Mouse (Mus musculus): Measurements from ENCODE around the gene Nr3c2. TPM values are rescaled to one million over a fixed set of nuclear protein-coding genes. Genes with fewer than 3 reads are reported as not detected.

Nr3c2 gene
- polyA plus RNA-seq, 1 experiment from 2014 or later, result 1.6 TPM

DNA sequence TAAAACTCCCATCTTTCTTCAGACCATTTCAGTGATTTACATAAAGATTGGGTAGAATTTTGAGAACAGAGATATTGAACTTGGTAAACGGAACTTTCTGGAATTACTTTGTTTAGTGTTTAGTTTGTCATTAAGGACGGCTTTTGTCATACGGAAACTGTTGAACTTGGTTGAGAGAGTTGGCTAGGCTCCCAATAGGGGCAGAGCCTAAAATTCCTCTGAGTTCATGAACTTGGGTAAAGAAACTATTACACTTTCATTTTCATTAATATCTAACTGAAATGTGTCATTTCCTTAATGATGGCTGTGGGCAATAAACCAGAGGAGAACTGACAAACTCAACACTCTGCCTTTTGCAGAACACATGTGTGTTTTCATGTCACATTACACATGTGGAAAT lies 88.6 kb downstream of the Nr3c2 start:
- Histone ChIP-seq H3K27me3 (ENCODE audit: control insufficient read depth, insufficient read depth, low read length) (no peaks in the 10 kb centered on the region), H3K4me1 (ENCODE audit: control insufficient read depth, insufficient read depth, low read length) (no peaks in the 10 kb centered on the region), H3K36me3 (ENCODE audit: control insufficient read depth, insufficient read depth, low read length) (no peaks in the 10 kb centered on the region), H3K4me3 (replicated peaks; ENCODE audit: low read depth, low read length) (no peak overlapping the region), H3K9me3 (ENCODE audit: control insufficient read depth, low read length) (no peaks in the 10 kb centered on the region), H3K4me2 (ENCODE audit: low read length) (no peak overlapping the region), H3K27ac (replicated peaks; ENCODE audit: low read depth, low read length) (no peak overlapping the region), H3K9ac (replicated peaks; ENCODE audit: low read length) (no peak overlapping the region)
- DNase-seq (no peak), ATAC-seq (ENCODE audit: low FRiP score, low TSS enrichment) (no peak)
- WGBS, result 93% methylated on average over 3 of the region's 3 CpGs

DNA sequence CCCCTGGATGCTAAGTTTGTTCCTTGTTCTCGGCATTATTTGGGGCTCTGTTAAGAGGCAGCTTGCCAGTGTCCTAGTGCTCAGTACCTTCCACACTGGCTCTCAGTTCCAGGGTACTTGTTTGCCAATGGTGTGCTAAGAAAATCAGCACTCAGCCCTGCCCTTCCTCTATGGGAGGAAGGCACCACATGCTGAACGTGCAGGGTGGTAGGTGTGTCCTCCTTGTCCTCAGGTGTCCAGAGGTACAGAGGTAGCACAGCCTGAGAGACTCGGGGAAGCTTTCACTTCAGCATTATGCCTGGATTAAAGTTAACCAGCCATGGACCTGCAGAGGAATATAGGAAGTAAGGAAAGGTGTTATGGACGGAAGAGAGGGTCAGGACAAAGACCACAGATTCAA lies 99.0 kb downstream of the Nr3c2 start:
- H3K4me3 ChIP-seq (replicated peaks; ENCODE audit: low read depth, low read length), result no peak overlapping the region
- H3K9ac ChIP-seq (replicated peaks; ENCODE audit: low read length), result no peak overlapping the region
- DNase-seq, result no peak
- no peaks in the 10 kb centered on the region for H3K4me1 ChIP-seq (ENCODE audit: control insufficient read depth, insufficient read depth, low read length)
- 83% methylated on average over 4 of the region's 4 CpGs for WGBS
- no peak overlapping the region for H3K27ac ChIP-seq (replicated peaks; ENCODE audit: low read depth, low read length)
- no peaks in the 10 kb centered on the region for H3K36me3 ChIP-seq (ENCODE audit: control insufficient read depth, insufficient read depth, low read length)
- H3K4me2 ChIP-seq (ENCODE audit: low read length), result no peak overlapping the region
- H3K27me3 ChIP-seq (ENCODE audit: control insufficient read depth, insufficient read depth, low read length), result no peaks in the 10 kb centered on the region
- ATAC-seq (ENCODE audit: low FRiP score, low TSS enrichment), result no peak
- no peaks in the 10 kb centered on the region for H3K9me3 ChIP-seq (ENCODE audit: control insufficient read depth, low read length)

DNA sequence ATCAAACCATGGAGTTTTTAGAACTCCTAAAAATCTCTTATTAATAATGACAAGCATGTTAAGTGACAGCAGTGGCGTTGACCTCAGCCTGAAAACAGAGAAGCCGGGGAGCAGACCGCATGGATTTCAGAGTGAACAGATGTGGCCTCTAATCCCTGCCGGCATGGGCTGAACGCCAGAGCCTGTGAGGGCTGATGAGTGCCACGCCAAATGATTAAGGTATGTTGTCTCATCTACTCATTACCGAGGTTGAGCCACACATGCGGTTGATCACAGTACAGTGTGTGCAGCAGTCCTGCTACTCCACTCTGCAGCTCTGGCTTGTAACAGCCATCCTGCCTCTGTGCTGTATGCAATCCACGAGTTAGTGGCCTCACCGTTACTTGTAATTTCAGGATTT lies 110.2 kb downstream of the Nr3c2 start:
- DNase-seq, result peak; percentile 51
- no peak; the same call in 1 of the 2 replicates for ATAC-seq (ENCODE audit: low FRiP score, low TSS enrichment)
- no peak overlapping the region for H3K27ac ChIP-seq (replicated peaks; ENCODE audit: low read depth, low read length)
- no peaks in the 10 kb centered on the region for H3K9me3 ChIP-seq (ENCODE audit: control insufficient read depth, low read length)
- no peak overlapping the region for H3K4me2 ChIP-seq (ENCODE audit: low read length)
- H3K9ac ChIP-seq (replicated peaks; ENCODE audit: low read length), result no peak overlapping the region
- no peaks in the 10 kb centered on the region for H3K27me3 ChIP-seq (ENCODE audit: control insufficient read depth, insufficient read depth, low read length)
- WGBS, result 56% methylated on average over 10 of the region's 10 CpGs
- H3K4me1 ChIP-seq (ENCODE audit: control insufficient read depth, insufficient read depth, low read length), result no peaks in the 10 kb centered on the region
- H3K4me3 ChIP-seq (replicated peaks; ENCODE audit: low read depth, low read length), result no peak overlapping the region
- H3K36me3 ChIP-seq (ENCODE audit: control insufficient read depth, insufficient read depth, low read length), result no peaks in the 10 kb centered on the region

- no peak overlapping the region for H3K9ac ChIP-seq (replicated peaks; ENCODE audit: low read length)
- DNase-seq (peak; percentile 21), ATAC-seq (ENCODE audit: low FRiP score, low TSS enrichment) (no peak)
- no peak overlapping the region for H3K4me2 ChIP-seq (ENCODE audit: low read length)
- 31% methylated on average over 3 of the region's 3 CpGs for whole genome bisulfite sequencing
- no peak overlapping the region for H3K4me3 ChIP-seq (replicated peaks; ENCODE audit: low read depth, low read length)
- no peak overlapping the region for H3K27ac ChIP-seq (replicated peaks; ENCODE audit: low read depth, low read length)
- H3K9me3 ChIP-seq (ENCODE audit: control insufficient read depth, low read length), result no peaks in the 10 kb centered on the region
- no peaks in the 10 kb centered on the region for H3K4me1 ChIP-seq (ENCODE audit: control insufficient read depth, insufficient read depth, low read length)
- H3K27me3 ChIP-seq (ENCODE audit: control insufficient read depth, insufficient read depth, low read length), result no peaks in the 10 kb centered on the region
- H3K36me3 ChIP-seq (ENCODE audit: control insufficient read depth, insufficient read depth, low read length), result no peaks in the 10 kb centered on the region
These were observed 112.7 kb downstream of the Nr3c2 start for GRCm38 (mm10) chr8:77011985-77012384.

GRCm38 (mm10) chr8:77012641-77013040 lies 113.4 kb downstream of the Nr3c2 start:
- DNase-seq (no peak), ATAC-seq (ENCODE audit: low FRiP score, low TSS enrichment) (no peak)
- no peak overlapping the region for H3K9ac ChIP-seq (replicated peaks; ENCODE audit: low read length)
- H3K27me3 ChIP-seq (ENCODE audit: control insufficient read depth, insufficient read depth, low read length), result no peaks in the 10 kb centered on the region
- H3K9me3 ChIP-seq (ENCODE audit: control insufficient read depth, low read length), result no peaks in the 10 kb centered on the region
- no peaks in the 10 kb centered on the region for H3K4me1 ChIP-seq (ENCODE audit: control insufficient read depth, insufficient read depth, low read length)
- H3K4me3 ChIP-seq (replicated peaks; ENCODE audit: low read depth, low read length), result no peak overlapping the region
- H3K4me2 ChIP-seq (ENCODE audit: low read length), result no peak overlapping the region
- H3K36me3 ChIP-seq (ENCODE audit: control insufficient read depth, insufficient read depth, low read length), result no peaks in the 10 kb centered on the region
- H3K27ac ChIP-seq (replicated peaks; ENCODE audit: low read depth, low read length), result no peak overlapping the region
- 76% methylated on average over 6 of the region's 6 CpGs for WGBS

DNA sequence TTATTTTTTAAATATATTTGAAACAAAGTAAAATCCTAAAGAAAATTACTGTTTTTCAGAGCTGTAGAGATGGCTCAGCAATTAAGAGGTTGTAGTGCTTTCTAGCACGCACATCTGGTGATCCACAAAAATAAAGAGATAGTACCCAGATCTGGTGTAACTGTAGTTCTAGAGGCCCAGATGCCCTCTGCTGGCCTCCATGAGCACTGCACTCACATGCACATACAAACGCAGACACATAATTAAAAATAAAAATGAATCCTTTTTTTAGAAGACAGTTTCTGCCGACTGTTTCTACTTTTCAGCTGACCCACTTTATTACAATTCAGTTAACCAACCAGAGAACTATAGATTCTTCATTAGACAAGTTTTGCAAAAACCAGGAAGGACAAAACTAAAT lies 117.5 kb downstream of the Nr3c2 start:
- no peak overlapping the region for H3K4me3 ChIP-seq (replicated peaks; ENCODE audit: low read depth, low read length)
- no peaks in the 10 kb centered on the region for H3K36me3 ChIP-seq (ENCODE audit: control insufficient read depth, insufficient read depth, low read length)
- H3K27ac ChIP-seq (replicated peaks; ENCODE audit: low read depth, low read length), result no peak overlapping the region
- H3K27me3 ChIP-seq (ENCODE audit: control insufficient read depth, insufficient read depth, low read length), result no peaks in the 10 kb centered on the region
- no peak for ATAC-seq (ENCODE audit: low FRiP score, low TSS enrichment)
- H3K9ac ChIP-seq (replicated peaks; ENCODE audit: low read length), result no peak overlapping the region
- 96% methylated on average over 3 of the region's 3 CpGs for whole genome bisulfite sequencing
- H3K4me2 ChIP-seq (ENCODE audit: low read length), result no peak overlapping the region
- no peaks in the 10 kb centered on the region for H3K4me1 ChIP-seq (ENCODE audit: control insufficient read depth, insufficient read depth, low read length)
- DNase-seq, result no peak
- no peaks in the 10 kb centered on the region for H3K9me3 ChIP-seq (ENCODE audit: control insufficient read depth, low read length)

DNA sequence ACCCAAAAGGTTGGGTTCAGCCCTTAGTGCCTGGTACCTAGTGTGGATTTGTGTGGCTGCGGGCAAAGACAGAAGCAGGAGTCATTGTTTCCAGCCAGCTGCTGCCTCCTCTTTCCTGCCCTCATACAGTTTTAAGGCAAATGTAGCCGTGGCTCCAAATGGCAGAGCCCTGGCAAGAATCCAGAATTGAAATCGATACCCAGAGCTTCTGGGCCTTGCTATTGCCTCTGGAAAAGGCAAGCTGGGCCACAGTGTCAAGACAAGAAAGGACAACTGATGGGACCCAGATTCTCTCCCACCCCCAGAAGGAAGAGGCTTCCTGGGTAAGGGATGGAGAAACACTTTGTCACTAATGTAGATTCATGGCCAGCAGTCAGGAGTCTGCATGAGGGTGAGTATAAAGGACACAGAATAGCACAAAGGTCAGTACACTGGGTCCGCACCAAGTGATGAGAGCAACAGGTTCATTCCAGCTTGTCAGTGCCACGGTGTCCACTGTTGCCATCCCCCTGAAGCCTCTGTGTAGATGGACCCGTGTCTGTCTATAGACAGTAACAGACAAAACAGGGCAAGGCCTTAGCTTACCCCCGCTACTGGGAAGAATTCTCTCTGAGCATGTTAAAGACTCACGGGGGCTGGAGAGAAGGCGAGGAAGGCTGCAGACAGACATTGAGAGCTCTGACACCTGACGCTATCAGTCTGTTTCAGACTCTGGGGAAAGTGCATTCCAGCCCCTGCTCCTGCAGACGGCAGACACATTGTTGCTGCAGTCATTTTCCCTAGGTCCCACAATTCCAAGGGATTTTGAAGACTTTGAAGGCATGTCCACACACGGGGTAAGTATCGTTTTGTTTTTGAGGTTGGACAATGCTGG lies 124.8 kb downstream of the Nr3c2 start:
- no peak for ATAC-seq (ENCODE audit: low FRiP score, low TSS enrichment)
- Histone ChIP-seq H3K4me3 (replicated peaks; ENCODE audit: low read depth, low read length) (no peak overlapping the region), H3K4me1 (ENCODE audit: control insufficient read depth, insufficient read depth, low read length) (no peaks in the 10 kb centered on the region), H3K27ac (replicated peaks; ENCODE audit: low read depth, low read length) (no peak overlapping the region), H3K27me3 (ENCODE audit: control insufficient read depth, insufficient read depth, low read length) (no peaks in the 10 kb centered on the region), H3K9me3 (ENCODE audit: control insufficient read depth, low read length) (no peaks in the 10 kb centered on the region), H3K9ac (replicated peaks; ENCODE audit: low read length) (no peak overlapping the region), H3K4me2 (ENCODE audit: low read length) (no peak overlapping the region), H3K36me3 (ENCODE audit: control insufficient read depth, insufficient read depth, low read length) (no peaks in the 10 kb centered on the region)
- no peak for DNase-seq
- WGBS, result 83% methylated on average over 13 of the region's 13 CpGs

DNA sequence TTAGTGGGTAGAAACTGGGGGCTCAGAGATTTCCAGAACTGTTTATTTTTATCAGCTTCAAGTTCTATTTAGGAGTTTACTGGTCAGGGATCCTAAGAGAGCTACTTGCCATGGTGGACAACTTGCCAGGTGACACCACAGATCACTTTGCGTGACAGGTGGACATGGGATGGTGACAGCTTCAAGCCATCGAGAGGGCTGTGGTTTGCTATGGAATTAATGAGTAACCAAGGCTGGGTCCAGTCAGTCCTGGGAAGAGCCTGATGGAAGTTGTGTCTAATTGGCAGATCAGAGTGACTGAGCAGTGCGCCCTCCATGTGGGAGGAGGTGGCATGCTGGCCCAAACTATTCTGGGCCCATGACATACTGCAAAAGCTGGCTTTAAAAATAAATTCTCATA lies 132.0 kb downstream of the Nr3c2 start:
- DNase-seq (no peak), ATAC-seq (ENCODE audit: low FRiP score, low TSS enrichment) (no peak)
- WGBS, result 93% methylated on average over 3 of the region's 3 CpGs
- Histone ChIP-seq H3K9ac (replicated peaks; ENCODE audit: low read length) (no peak overlapping the region), H3K4me1 (ENCODE audit: control insufficient read depth, insufficient read depth, low read length) (no peaks in the 10 kb centered on the region), H3K27me3 (ENCODE audit: control insufficient read depth, insufficient read depth, low read length) (no peaks in the 10 kb centered on the region), H3K4me2 (ENCODE audit: low read length) (no peak overlapping the region), H3K27ac (replicated peaks; ENCODE audit: low read depth, low read length) (no peak overlapping the region), H3K9me3 (ENCODE audit: control insufficient read depth, low read length) (no peaks in the 10 kb centered on the region), H3K36me3 (ENCODE audit: control insufficient read depth, insufficient read depth, low read length) (no peaks in the 10 kb centered on the region), H3K4me3 (replicated peaks; ENCODE audit: low read depth, low read length) (no peak overlapping the region)

All from midbrain, embryonic 14.5 days (tissue).